Mouse (Mus musculus) lung, postnatal 0 days (tissue): Measurements from ENCODE around the gene Sipa1l2.

Experiments used
- CTCF ChIP-seq: IDR thresholded peaks from 2 replicates; pipeline ENCODE4 v1.5.1; 2016; ENCODE audit warnings: antibody characterized with exemption, mild to moderate bottlenecking
- EP300 ChIP-seq: IDR thresholded peaks from 2 replicates; pipeline ENCODE4 v1.6.1; 2016; ENCODE audit warnings: antibody characterized with exemption, mild to moderate bottlenecking, control low read depth

DNA sequence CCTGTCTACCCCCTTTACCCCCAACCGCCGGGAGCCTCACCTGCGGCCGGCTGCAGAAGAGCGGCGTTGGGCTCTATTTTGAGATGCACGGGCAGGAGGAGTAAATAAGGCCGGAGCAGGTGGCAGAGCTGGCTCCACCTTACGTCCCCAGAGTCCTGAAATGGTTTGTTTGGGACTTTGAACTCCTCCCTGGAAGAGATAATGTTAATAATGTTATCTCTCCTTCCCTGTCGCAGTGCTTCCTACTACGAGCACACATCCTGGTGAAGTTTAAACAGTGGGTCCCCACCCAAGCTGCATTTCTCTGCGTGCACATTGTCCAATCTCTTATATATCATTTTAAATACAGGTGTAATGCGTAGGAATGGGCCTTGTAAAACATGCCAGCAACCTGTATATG, 781 bp upstream of the Sipa1l2 start:
- TF ChIP-seq CTCF = no peak
- TF ChIP-seq EP300 = peak; percentile 50; the same call in 1 of the 2 replicates
